In the genomic region with DNA sequence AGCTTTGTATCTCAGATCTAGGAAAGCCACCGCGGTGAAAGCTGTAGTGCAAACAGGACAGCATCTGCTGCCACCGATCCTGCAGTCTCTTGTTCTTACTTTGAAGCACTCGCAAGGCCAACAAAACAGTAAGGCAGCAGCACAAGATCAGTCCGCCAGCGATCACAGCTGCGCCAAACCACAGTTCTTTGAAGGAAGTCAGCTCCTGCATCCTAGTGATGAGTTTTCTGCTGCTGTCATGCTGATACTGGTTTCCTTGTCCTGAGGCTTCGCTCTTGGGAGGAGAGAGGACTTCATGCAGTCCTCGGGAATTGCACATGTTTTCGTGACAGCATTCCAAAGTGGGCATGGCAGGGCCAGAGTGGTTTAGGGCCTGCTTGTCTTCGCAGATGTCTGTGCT, we compare ENCODE assay signal across 8 mouse cellular contexts. TPM values are rescaled to one million over a fixed set of nuclear protein-coding genes. Genes with fewer than 3 reads are reported as not detected.
DNase-seq lines count a peak whose midpoint lies in the region; ATAC-seq and TF ChIP-seq lines count a peak whose summit lies in the region.

No protein-coding gene starts in this region.

- H3K36me3 ChIP-seq in liver, adult 2 months (ENCODE audit: control insufficient read depth, insufficient read depth, low read length): no peaks in the 10 kb centered on the region
- no peaks in the 10 kb centered on the region for H3K36me3 ChIP-seq in liver, embryonic 15.5 days (replicated peaks)
- H3K36me3 ChIP-seq in spleen, adult 2 months (ENCODE audit: control insufficient read depth, insufficient read depth, low read length): no peaks in the 10 kb centered on the region

- H3K27ac ChIP-seq in liver, adult 2 months (replicated peaks; ENCODE audit: insufficient read depth, low read depth, low read length): no peak overlapping the region
- H3K27ac ChIP-seq in liver, embryonic 15.5 days (replicated peaks): no peak overlapping the region
- H3K27ac ChIP-seq in spleen, adult 2 months (ENCODE audit: insufficient read depth, low read length): 0 out of 2 replicates have a peak overlapping the region, but pooled peaks have one; percentile 12

- no peak overlapping the region for H3K9ac ChIP-seq in liver, adult 2 months (ENCODE audit: low read depth, low read length)
- H3K9ac ChIP-seq in liver, embryonic 15.5 days: no peak overlapping the region

- no peak for TF ChIP-seq POLR2A in liver, adult 2 months (IDR thresholded peaks at IDR 0.05; ENCODE audit: extremely low read depth, insufficient read depth, low read length)
- TF ChIP-seq POLR2A in spleen, adult 2 months (IDR thresholded peaks at IDR 0.05; ENCODE audit: low read depth, low read length): no peak

- no peak overlapping the region for H3K4me3 ChIP-seq in liver, adult 2 months (ENCODE audit: insufficient read depth, low read depth, low read length)
- H3K4me3 ChIP-seq in liver, embryonic 15.5 days (replicated peaks): peak overlapping the region; percentile 62
- peak overlapping the region; percentile 69; the same call in 1 of the 2 replicates for H3K4me3 ChIP-seq in spleen, adult 2 months (ENCODE audit: extremely low read depth, insufficient read depth, insufficient read length)

- no peaks in the 10 kb centered on the region for H3K27me3 ChIP-seq in liver, adult 2 months (ENCODE audit: control insufficient read depth, insufficient read depth, low read length)
- peaks cover 5% of the 10 kb centered on the region for H3K27me3 ChIP-seq in liver, embryonic 15.5 days
- H3K27me3 ChIP-seq in spleen, adult 2 months (ENCODE audit: control insufficient read depth, insufficient read depth, low read length): no peaks in the 10 kb centered on the region

- peak; percentile 46 for ATAC-seq in common myeloid progenitor, adult 5-6 weeks (replicated peaks; ENCODE audit: low read depth, poor library complexity, severe bottlenecking)
- ATAC-seq in liver, embryonic 15.5 days (ENCODE audit: insufficient read depth): no peak

- H3K4me1 ChIP-seq in liver, adult 2 months (ENCODE audit: control insufficient read depth, insufficient read depth, low read length): peaks cover 4% of the 10 kb centered on the region; the same call in 1 of the 2 replicates
- H3K4me1 ChIP-seq in liver, embryonic 15.5 days (replicated peaks): peaks cover 11% of the 10 kb centered on the region
- H3K4me1 ChIP-seq in spleen, adult 2 months (ENCODE audit: control insufficient read depth, insufficient read depth, insufficient read length): peaks cover 2% of the 10 kb centered on the region; the same call in 1 of the 2 replicates

- TF ChIP-seq CTCF in liver, adult 2 months (IDR thresholded peaks at IDR 0.05; ENCODE audit: low read depth, low read length): no peak
- TF ChIP-seq CTCF in spleen, adult 2 months (IDR thresholded peaks at IDR 0.05; ENCODE audit: extremely low read depth, insufficient read depth, insufficient read length, insufficient replicate concordance): no peak

- peak; percentile 4 for DNase-seq in liver, adult 2 months (ENCODE audit: extremely low read depth, low read depth, low spot score)
- DNase-seq in liver (no peak), MN1 (ENCODE audit: low spot score) (no peak)
- DNase-seq in heart, postnatal 4 days: peak; percentile 7
- DNase-seq in spleen, adult 2 months (ENCODE audit: low read depth in 1 of 2, low spot score in 2 of 2): peak in 1 of 2 experiments; percentile 10
- no peak for DNase-seq in gastrocnemius, adult 8-10 months (ENCODE audit: low spot score in 2 of 2)

- H3K9me3 ChIP-seq in liver, embryonic 15.5 days (replicated peaks): no peaks in the 10 kb centered on the region

- H3K79me2 ChIP-seq in liver, adult 2 months (ENCODE audit: control insufficient read depth, insufficient read depth, low read length): no peaks in the 10 kb centered on the region

- peak overlapping the region; percentile 89 for H3K4me2 ChIP-seq in liver, embryonic 15.5 days

- 43% methylated on average over 11 of the region's 11 CpGs for WGBS in liver, adult 2 months
- WGBS in liver, embryonic 15.5 days (ENCODE audit: insufficient replicate concordance): 34% methylated on average over 11 of the region's 11 CpGs
- 41% methylated on average over 11 of the region's 11 CpGs for WGBS in spleen, adult 2 months

RNA-seq across cellular contexts. Expression of a gene that starts 17.8 kb away (rescaled TPM):
- total RNA-seq in liver, adult 2 months (2014; rRNA removed): not detected in 2 replicates
- not detected in 2 replicates for polyA plus RNA-seq in liver, adult 2 months (2012; rRNA removed)
- total RNA-seq in common myeloid progenitor, adult 5-6 weeks (2017): 0.41 and 0.97 TPM in 2 replicates
- total RNA-seq in heart, postnatal 4 days (2021): under 1 TPM; 0.50 to 0.62 TPM
- 0.02 TPM in 1 of 2 replicates, not detected in the other for polyA plus RNA-seq in liver, embryonic 15.5 days (2015; fragmentation: Nextera tagmentation; extraction: Ambion mirVana)
- 2.2 and 3.1 TPM in 2 replicates for polyA plus RNA-seq in spleen, adult 2 months (2012; rRNA removed)
- total RNA-seq in gastrocnemius, adult 8-10 months (2022): under 1 TPM in 2 of 4 experiments, not detected in 2; 0.10 to 0.13 TPM

RNA-seq across cellular contexts. Expression of a gene that starts 40.6 kb away (rescaled TPM):
- total RNA-seq in liver, adult 2 months (2014; rRNA removed): 1.2 and 1.7 TPM in 2 replicates
- polyA plus RNA-seq in liver, adult 2 months (2012; rRNA removed): 0.22 and 0.38 TPM in 2 replicates
- 16.4 and 21.4 TPM in 2 replicates for total RNA-seq in common myeloid progenitor, adult 5-6 weeks (2017)
- total RNA-seq in heart, postnatal 4 days (2021): 10 to 100 TPM; 18.9 to 19.1 TPM
- polyA plus RNA-seq in liver, embryonic 15.5 days (2015; fragmentation: Nextera tagmentation; extraction: Ambion mirVana): 1.6 and 1.8 TPM in 2 replicates
- 24.8 and 26.5 TPM in 2 replicates for polyA plus RNA-seq in spleen, adult 2 months (2012; rRNA removed)
- total RNA-seq in gastrocnemius, adult 8-10 months (2022): 1 to 10 TPM; 4.6 to 5.7 (median 5.2) TPM

Comparison
In these comparisons a context has a peak if more than half of its experiments do, and no peak if none do; other contexts are left out.
1. DNase-seq: peak in liver, adult 2 months (single experiment) and heart, postnatal 4 days (single experiment); none in liver (single experiment), MN1 (single experiment) and gastrocnemius, adult 8-10 months (0 of 2).